Mouse (Mus musculus) testis, adult 2 months (tissue): ENCODE results near the gene Minos1. TPM values are rescaled to one million over a fixed set of nuclear protein-coding genes. Genes with fewer than 3 reads are reported as not detected.

Source experiments
- H3K27ac ChIP-seq: fragments of 200-500 bp; 2 replicates; pipeline ENCODE4 v1.5.1; 2012; ENCODE audit warnings: low read depth, low read length; ENCODE audit not compliant: control insufficient read depth, insufficient read depth
- H3K27me3 ChIP-seq: fragments of 200-500 bp; 2 replicates; pipeline ENCODE4 v1.6.1; 2012; ENCODE audit warnings: mild to moderate bottlenecking, low read length, moderate library complexity; ENCODE audit not compliant: control insufficient read depth, insufficient read depth
- H3K36me3 ChIP-seq: fragments of 200-500 bp; 2 replicates; pipeline ENCODE4 v1.6.1; 2012; ENCODE audit warnings: mild to moderate bottlenecking, low read length; ENCODE audit not compliant: control insufficient read depth, insufficient read depth
- H3K4me1 ChIP-seq: fragments of 200-500 bp; 2 replicates; pipeline ENCODE4 v1.6.1; 2012; ENCODE audit warnings: low read length; ENCODE audit not compliant: control insufficient read depth, insufficient read depth
- H3K4me3 ChIP-seq: fragments of 200-500 bp; 2 replicates; pipeline ENCODE4 v1.5.1; 2012; ENCODE audit warnings: low read depth, mild to moderate bottlenecking, low read length, moderate library complexity, mixed read lengths; ENCODE audit not compliant: control insufficient read depth
- CTCF ChIP-seq: fragments of 200-500 bp; IDR thresholded peaks from 2 replicates; pipeline ENCODE4 v1.5.1; 2012; ENCODE audit warnings: low read depth, mild to moderate bottlenecking, inconsistent platforms, low read length, moderate library complexity; ENCODE audit not compliant: control insufficient read depth, insufficient read depth, insufficient replicate concordance
- POLR2A ChIP-seq: fragments of 200-500 bp; IDR thresholded peaks from 2 replicates; pipeline ENCODE4 v1.6.1; 2012; ENCODE audit warnings: low read depth, mild to moderate bottlenecking, inconsistent platforms, low read length, moderate library complexity; ENCODE audit not compliant: control insufficient read depth
- polyA plus RNA-seq: library from polyadenylated mRNA; depleted of rRNA; stranded (reverse); fragments of >200 nt; gene quantifications from 2 replicates; pipeline ENCODE4 v1.2.3, GENCODE M21; 2012; rRNA removed

The Minos1 gene
- polyA plus RNA-seq, 1 experiment, result 152 TPM

GRCm38 (mm10) chr4:139052796-139053195 is 78.1 kb downstream of the Minos1 start:
- no peaks in the 10 kb centered on the region for H3K4me1 ChIP-seq
- H3K27me3 ChIP-seq, result no peaks in the 10 kb centered on the region
- no peak overlapping the region for H3K27ac ChIP-seq
- H3K4me3 ChIP-seq, result no peak overlapping the region
- TF ChIP-seq CTCF (no peak), POLR2A (no peak)
- H3K36me3 ChIP-seq, result no peaks in the 10 kb centered on the region

Other genes starting within 250 kb of the Minos1 start
- gene Otud3, start 217.2 kb downstream of the Minos1 start, polyA plus RNA-seq, result 74.6 and 80.0 TPM in 2 replicates
- 0.46 TPM in 1 of 2 replicates, not detected in the other for gene Rnf186, start 164.0 kb downstream of the Minos1 start, polyA plus RNA-seq
- gene Tmco4, start 158.2 kb downstream of the Minos1 start, polyA plus RNA-seq, result 3.3 and 3.4 TPM in 2 replicates
- 0.15 and 0.17 TPM in 2 replicates for gene Htr6, start 55.5 kb downstream of the Minos1 start, polyA plus RNA-seq
- 5.4 and 10.1 TPM in 2 replicates for gene Nbl1, start 38.1 kb downstream of the Minos1 start, polyA plus RNA-seq
- gene Capzb, start 61.8 kb upstream of the Minos1 start, polyA plus RNA-seq, result 286 and 311 TPM in 2 replicates
- gene Pqlc2, start 179.6 kb upstream of the Minos1 start, polyA plus RNA-seq, result 5.5 and 5.7 TPM in 2 replicates
- gene Akr7a5, start 179.6 kb upstream of the Minos1 start, polyA plus RNA-seq, result 19.7 and 20.7 TPM in 2 replicates
- gene Mrto4, start 221.5 kb upstream of the Minos1 start, polyA plus RNA-seq, result 90.5 TPM in 2 replicates
- 12.6 and 14.4 TPM in 2 replicates for gene Emc1, start 221.5 kb upstream of the Minos1 start, polyA plus RNA-seq
- 312 and 351 TPM in 2 replicates for gene Ubr4, start 221.5 kb upstream of the Minos1 start, polyA plus RNA-seq